Mouse (Mus musculus) liver, embryonic 12.5 days (tissue): ENCODE measurements at regions not wholly inside any gene's neighbourhood (a gene's known extent, or its start where the extent isn't known, plus 50 kb on each side); places are given as distances from the start of the nearest gene placed in this dataset.

Experiments
- ATAC-seq: fragments of 200-750 bp; cut with Nextera tagmentation; 2 replicates; pipeline ENCODE4 v1.8.0; 2017; ENCODE audit warnings: moderate number of reproducible peaks, mild to moderate bottlenecking, moderate library complexity
- H3K27ac ChIP-seq: fragments of 300-500 bp; sonication (generic); 2 replicates; pipeline ENCODE4 v1.5.1; 2016; ENCODE audit warnings: mild to moderate bottlenecking
- H3K27me3 ChIP-seq: fragments of 300-500 bp; sonication (generic); replicated peaks from 2 replicates; pipeline ENCODE4 v1.6.1; 2016; ENCODE audit warnings: mild to moderate bottlenecking, moderate library complexity
- H3K36me3 ChIP-seq: fragments of 300-500 bp; sonication (generic); 2 replicates; pipeline ENCODE4 v1.6.1; 2016; ENCODE audit warnings: mild to moderate bottlenecking, moderate library complexity
- H3K4me1 ChIP-seq: fragments of 300-500 bp; sonication (generic); 2 replicates; pipeline ENCODE4 v1.6.1; 2016
- H3K4me2 ChIP-seq: fragments of 300-500 bp; sonication (generic); 2 replicates; pipeline ENCODE4 v1.6.1; 2016; ENCODE audit warnings: mild to moderate bottlenecking, moderate library complexity
- H3K4me3 ChIP-seq: fragments of 300-500 bp; sonication (generic); 2 replicates; pipeline ENCODE4 v1.5.1; 2016; ENCODE audit warnings: mild to moderate bottlenecking, moderate library complexity
- H3K9ac ChIP-seq: fragments of 300-500 bp; sonication (generic); 2 replicates; pipeline ENCODE4 v1.6.1; 2016; ENCODE audit warnings: mild to moderate bottlenecking, moderate library complexity
- H3K9me3 ChIP-seq: fragments of 300-500 bp; sonication (generic); replicated peaks from 2 replicates; pipeline ENCODE4 v1.6.1; 2016; ENCODE audit warnings: mild to moderate bottlenecking, moderate library complexity
- WGBS: fragments of 180-500 bp; shearing (Covaris S2); methylation state at CpG from one replicate; pipeline ENCODE4 v1.1.7; 2016; ENCODE audit not compliant: insufficient replicate concordance; 5-methylcytosine and 5-hydroxymethylcytosine counted together

GRCm38 (mm10) chr13:83716711-83717171, 212.9 kb downstream of the Mef2c start:
- Histone ChIP-seq H3K4me3 (no peak overlapping the region), H3K9me3 (no peaks in the 10 kb centered on the region), H3K4me1 (no peaks in the 10 kb centered on the region), H3K4me2 (no peak overlapping the region), H3K27me3 (peaks cover 99% of the 10 kb centered on the region), H3K36me3 (no peaks in the 10 kb centered on the region), H3K9ac (no peak overlapping the region), H3K27ac (no peak overlapping the region)
- WGBS: 2% methylated on average over 8 of the region's 8 CpGs
- no peak for ATAC-seq

GRCm38 (mm10) chr13:83717686-83718210, 213.9 kb downstream of the Mef2c start:
- ATAC-seq: no peak
- no peak overlapping the region for H3K4me3 ChIP-seq
- H3K4me2 ChIP-seq: no peak overlapping the region
- no peaks in the 10 kb centered on the region for H3K4me1 ChIP-seq
- no peaks in the 10 kb centered on the region for H3K36me3 ChIP-seq
- H3K27ac ChIP-seq: no peak overlapping the region
- peaks cover 99% of the 10 kb centered on the region for H3K27me3 ChIP-seq
- no peak overlapping the region for H3K9ac ChIP-seq
- no peaks in the 10 kb centered on the region for H3K9me3 ChIP-seq
- WGBS: 6% methylated on average over 4 of the region's 4 CpGs

GRCm38 (mm10) chr13:83718431-83719410, 214.9 kb downstream of the Mef2c start:
- H3K4me1 ChIP-seq: no peaks in the 10 kb centered on the region
- ATAC-seq: no peak
- peaks cover 100% of the 10 kb centered on the region for H3K27me3 ChIP-seq
- H3K9ac ChIP-seq: no peak overlapping the region
- no peak overlapping the region for H3K4me2 ChIP-seq
- no peaks in the 10 kb centered on the region for H3K36me3 ChIP-seq
- no peaks in the 10 kb centered on the region for H3K9me3 ChIP-seq
- 6% methylated on average over 10 of the region's 10 CpGs for WGBS
- no peak overlapping the region for H3K4me3 ChIP-seq
- no peak overlapping the region for H3K27ac ChIP-seq

- H3K27me3 ChIP-seq: peaks cover 98% of the 10 kb centered on the region
- WGBS: 5% methylated on average over 24 of the region's 24 CpGs
- no peaks in the 10 kb centered on the region for H3K4me1 ChIP-seq
- H3K36me3 ChIP-seq: no peaks in the 10 kb centered on the region
- no peak overlapping the region for H3K4me2 ChIP-seq
- no peak for ATAC-seq
- no peaks in the 10 kb centered on the region for H3K9me3 ChIP-seq
- H3K9ac ChIP-seq: no peak overlapping the region
- no peak overlapping the region for H3K27ac ChIP-seq
- no peak overlapping the region for H3K4me3 ChIP-seq
These were observed 215.9 kb downstream of the Mef2c start for GRCm38 (mm10) chr13:83719635-83720291.

- 1% methylated on average over 12 of the region's 12 CpGs for WGBS
- ATAC-seq: no peak
These were observed 216.5 kb downstream of the Mef2c start for GRCm38 (mm10) chr13:83720352-83720751.

GRCm38 (mm10) chr13:83720883-83721371, 217.1 kb downstream of the Mef2c start:
- H3K27me3 ChIP-seq: peaks cover 98% of the 10 kb centered on the region
- H3K4me2 ChIP-seq: no peak overlapping the region; the same call in 1 of the 2 replicates
- 1% methylated on average over 30 of the region's 30 CpGs for WGBS
- H3K9me3 ChIP-seq: no peaks in the 10 kb centered on the region
- H3K36me3 ChIP-seq: no peaks in the 10 kb centered on the region
- no peak overlapping the region for H3K9ac ChIP-seq
- no peaks in the 10 kb centered on the region for H3K4me1 ChIP-seq
- H3K27ac ChIP-seq: no peak overlapping the region
- ATAC-seq: no peak
- H3K4me3 ChIP-seq: no peak overlapping the region; the same call in 1 of the 2 replicates

More at GRCm38 (mm10) chr13:83720352-83720751, 216.5 kb downstream of the Mef2c start:
- Histone ChIP-seq H3K4me2 (no peak overlapping the region), H3K9ac (no peak overlapping the region), H3K27me3 (peaks cover 98% of the 10 kb centered on the region), H3K36me3 (no peaks in the 10 kb centered on the region), H3K4me3 (no peak overlapping the region), H3K27ac (no peak overlapping the region), H3K9me3 (no peaks in the 10 kb centered on the region), H3K4me1 (no peaks in the 10 kb centered on the region)

- H3K9ac ChIP-seq: no peak overlapping the region
- no peak for ATAC-seq
- WGBS: 3% methylated on average over 14 of the region's 14 CpGs
- no peak overlapping the region for H3K27ac ChIP-seq
- no peak overlapping the region for H3K4me3 ChIP-seq
- no peak overlapping the region for H3K4me2 ChIP-seq
- no peaks in the 10 kb centered on the region for H3K9me3 ChIP-seq
- no peaks in the 10 kb centered on the region for H3K36me3 ChIP-seq
- H3K4me1 ChIP-seq: no peaks in the 10 kb centered on the region
- peaks cover 98% of the 10 kb centered on the region for H3K27me3 ChIP-seq
These were observed 217.7 kb downstream of the Mef2c start for GRCm38 (mm10) chr13:83721563-83721962.

- no peak overlapping the region for H3K9ac ChIP-seq
- H3K36me3 ChIP-seq: no peaks in the 10 kb centered on the region
- peaks cover 98% of the 10 kb centered on the region for H3K27me3 ChIP-seq
- no peak overlapping the region for H3K4me3 ChIP-seq
- no peaks in the 10 kb centered on the region for H3K9me3 ChIP-seq
- ATAC-seq: no peak
- WGBS: 6% methylated on average over 7 of the region's 7 CpGs
- H3K4me2 ChIP-seq: no peak overlapping the region
- H3K27ac ChIP-seq: no peak overlapping the region
- no peaks in the 10 kb centered on the region for H3K4me1 ChIP-seq
These were observed 218.4 kb downstream of the Mef2c start for GRCm38 (mm10) chr13:83722241-83722640.

GRCm38 (mm10) chr13:83722791-83723190, 219.0 kb downstream of the Mef2c start:
- Histone ChIP-seq H3K4me3 (no peak overlapping the region), H3K9ac (no peak overlapping the region), H3K27ac (no peak overlapping the region), H3K36me3 (no peaks in the 10 kb centered on the region), H3K4me2 (no peak overlapping the region), H3K9me3 (no peaks in the 10 kb centered on the region), H3K4me1 (no peaks in the 10 kb centered on the region), H3K27me3 (peaks cover 98% of the 10 kb centered on the region)
- ATAC-seq: no peak
- 16% methylated on average over 3 of the region's 3 CpGs for whole genome bisulfite sequencing

- WGBS: 17% methylated on average over 2 of the region's 2 CpGs
- no peak for ATAC-seq
- Histone ChIP-seq H3K36me3 (no peaks in the 10 kb centered on the region), H3K4me3 (no peak overlapping the region), H3K4me2 (no peak overlapping the region), H3K9ac (no peak overlapping the region), H3K27ac (no peak overlapping the region), H3K4me1 (no peaks in the 10 kb centered on the region), H3K9me3 (no peaks in the 10 kb centered on the region), H3K27me3 (peaks cover 98% of the 10 kb centered on the region)
These were observed 219.6 kb downstream of the Mef2c start for GRCm38 (mm10) chr13:83723396-83723795.

GRCm38 (mm10) chr13:83724196-83724595, 220.4 kb downstream of the Mef2c start:
- Histone ChIP-seq H3K4me2 (no peak overlapping the region), H3K9ac (no peak overlapping the region), H3K4me1 (0 out of 2 replicates have a peak, but pooled peaks cover under 1% of the 10 kb centered on the region), H3K36me3 (no peaks in the 10 kb centered on the region), H3K4me3 (no peak overlapping the region), H3K27me3 (peaks cover 97% of the 10 kb centered on the region), H3K27ac (no peak overlapping the region), H3K9me3 (no peaks in the 10 kb centered on the region)
- ATAC-seq: no peak
- WGBS: 30% methylated on average over 3 of the region's 3 CpGs

GRCm38 (mm10) chr13:83724995-83725394, 221.2 kb downstream of the Mef2c start:
- under 1% methylated on average over 11 of the region's 11 CpGs for WGBS
- no peaks in the 10 kb centered on the region for H3K9me3 ChIP-seq
- H3K4me3 ChIP-seq: no peak overlapping the region
- no peak overlapping the region for H3K9ac ChIP-seq
- no peak overlapping the region for H3K4me2 ChIP-seq
- peaks cover 7% of the 10 kb centered on the region; the same call in 1 of the 2 replicates for H3K4me1 ChIP-seq
- 0 out of 2 replicates have a peak, but pooled peaks have one; percentile 57 for ATAC-seq
- H3K36me3 ChIP-seq: no peaks in the 10 kb centered on the region
- peaks cover 97% of the 10 kb centered on the region for H3K27me3 ChIP-seq
- H3K27ac ChIP-seq: no peak overlapping the region
